Mouse (Mus musculus) heart, embryonic 14.5 days (tissue): ENCODE results near the gene Atp8b4. TPM values are rescaled to one million over a fixed set of nuclear protein-coding genes. Genes with fewer than 3 reads are reported as not detected.

ENCODE experiments used
- ATAC-seq: fragments of 200-750 bp; cut with Nextera tagmentation; 2 replicates; pipeline ENCODE4 v1.8.0; 2017; ENCODE audit warnings: low read depth, moderate TSS enrichment; ENCODE audit not compliant: insufficient number of reproducible peaks, insufficient read depth, low FRiP score
- H3K27ac ChIP-seq, 2 experiments: fragments of 200-500 bp in 1 of 2; fragments of 300-500 bp in 1 of 2; sonication (generic) in 1 of 2; replicated peaks in 1 of 2; 2 replicates each; pipeline ENCODE4 v1.5.1; 2012 to 2014; ENCODE audit warnings: low read depth in 2 of 2, low read length in 2 of 2, control low read depth in 1 of 2, mild to moderate bottlenecking in 1 of 2, mixed read lengths in 1 of 2; ENCODE audit not compliant: control insufficient read depth in 1 of 2, insufficient read depth in 1 of 2
- H3K27me3 ChIP-seq: fragments of 300-500 bp; sonication (generic); 2 replicates; pipeline ENCODE4 v1.6.1; 2014; ENCODE audit warnings: mild to moderate bottlenecking, low read length, control low read depth; ENCODE audit not compliant: control insufficient read depth, insufficient read depth
- H3K36me3 ChIP-seq: fragments of 300-500 bp; sonication (generic); 2 replicates; pipeline ENCODE4 v1.6.1; 2014; ENCODE audit warnings: mild to moderate bottlenecking, control low read depth, low read length, mixed read lengths; ENCODE audit not compliant: control insufficient read depth, insufficient read depth
- H3K4me1 ChIP-seq, 2 experiments: fragments of 200-500 bp in 1 of 2; fragments of 300-500 bp in 1 of 2; sonication (generic) in 1 of 2; 2 replicates each; pipeline ENCODE4 v1.6.1; 2012 to 2014; ENCODE audit warnings: low read length in 2 of 2, control low read depth in 1 of 2, mixed read lengths in 1 of 2; ENCODE audit not compliant: control insufficient read depth in 2 of 2, insufficient read depth in 2 of 2
- H3K4me2 ChIP-seq: fragments of 300-500 bp; sonication (generic); 2 replicates; pipeline ENCODE4 v1.6.1; 2014; ENCODE audit warnings: mild to moderate bottlenecking, low read length
- H3K4me3 ChIP-seq, 2 experiments: fragments of 200-500 bp in 1 of 2; fragments of 300-500 bp in 1 of 2; sonication (generic) in 1 of 2; 2 replicates each; pipeline ENCODE4 v1.5.1; 2012 to 2014; ENCODE audit warnings: low read length in 2 of 2, mild to moderate bottlenecking in 2 of 2, control low read depth in 1 of 2, low read depth in 1 of 2, moderate library complexity in 1 of 2; ENCODE audit not compliant: control insufficient read depth in 1 of 2, insufficient read depth in 1 of 2
- H3K9ac ChIP-seq: fragments of 300-500 bp; sonication (generic); 2 replicates; pipeline ENCODE4 v1.6.1; 2014; ENCODE audit warnings: mild to moderate bottlenecking, low read length
- H3K9me3 ChIP-seq: fragments of 300-500 bp; sonication (generic); 2 replicates; pipeline ENCODE4 v1.6.1; 2016; ENCODE audit warnings: low read length, control low read depth; ENCODE audit not compliant: control insufficient read depth
- WGBS: fragments of 180-500 bp; shearing (Covaris S2); extraction: QIAGEN DNeasy Blood & Tissue Kit; methylation state at CpG from one replicate; pipeline ENCODE4 v1.1.7; 2014; 5-methylcytosine and 5-hydroxymethylcytosine counted together
- polyA plus RNA-seq: library from polyadenylated mRNA; unstranded; fragments of >200 nt; fragmentation: Nextera tagmentation; extraction: Ambion mirVana; gene quantifications from 2 replicates; pipeline ENCODE4 v1.2.1, GENCODE M21; 2014

Gene Atp8b4
- polyA plus RNA-seq, result 0.08 and 0.16 TPM in 2 replicates

DNA sequence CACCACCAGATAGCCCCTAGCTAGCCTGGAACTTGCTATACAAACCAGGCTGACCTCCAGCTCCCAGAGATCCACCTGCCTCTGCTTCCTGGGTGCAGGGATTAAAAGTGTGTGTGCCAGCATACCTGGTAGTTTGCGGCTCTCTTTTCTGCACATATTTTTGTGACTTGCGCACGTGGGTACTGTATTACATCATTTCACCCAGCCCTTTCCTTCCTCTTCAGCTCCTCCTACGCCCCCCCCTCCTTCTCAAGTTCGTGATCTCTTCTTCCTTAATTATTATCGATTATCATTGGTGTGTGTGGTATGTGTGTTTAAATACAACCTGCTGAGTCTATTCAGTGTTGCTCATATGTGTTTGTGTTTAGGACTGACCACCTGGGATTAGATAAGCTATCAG lies at the start of gene Atp8b4:
Gene Atp8b4 (minus strand): TSS at position 154 of the 400 bp plus-strand sequence.
- no peak within 1 kb of the TSS for H3K27ac ChIP-seq
- no peaks in the 10 kb centered on the region for H3K9me3 ChIP-seq
- ATAC-seq, result no peak
- no peak within 1 kb of the TSS for H3K4me2 ChIP-seq
- WGBS, result 84% methylated on average over 6 of the region's 6 CpGs
- H3K9ac ChIP-seq, result no peak within 1 kb of the TSS
- H3K4me1 ChIP-seq, result no peaks in the 10 kb centered on the region
- H3K27me3 ChIP-seq, result no peaks in the 10 kb centered on the region
- no peaks in the 10 kb centered on the region for H3K36me3 ChIP-seq
- H3K4me3 ChIP-seq, result no peak within 1 kb of the TSS

DNA sequence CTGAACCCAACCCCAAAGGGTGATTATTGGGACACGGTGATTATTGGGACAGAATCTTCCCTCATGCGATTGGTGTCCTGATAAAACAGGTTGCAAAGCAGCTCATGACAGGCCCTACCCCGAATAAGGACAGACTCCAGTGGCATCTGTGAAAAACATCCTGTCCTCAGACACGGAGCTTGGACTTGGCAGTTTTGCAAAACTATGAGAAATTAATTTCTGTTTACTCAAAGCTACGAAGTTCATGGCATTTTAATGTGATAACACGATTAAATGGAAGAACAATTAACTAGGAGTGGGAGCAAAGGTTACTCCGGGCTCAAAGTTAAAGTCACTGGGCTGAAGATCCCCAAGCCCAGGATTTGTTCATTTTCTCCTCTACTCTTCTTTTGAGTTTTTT lies 49.2 kb upstream of the Atp8b4 start:
- 76% methylated on average over 7 of the region's 7 CpGs for WGBS
- peaks cover 47% of the 10 kb centered on the region for H3K27me3 ChIP-seq
- no peak overlapping the region for H3K27ac ChIP-seq
- no peak overlapping the region for H3K4me3 ChIP-seq
- peaks cover 3 to 5% of the 10 kb centered on the region in 2 experiments; a peak in 1 of 4 replicates for H3K4me1 ChIP-seq
- H3K36me3 ChIP-seq, result no peaks in the 10 kb centered on the region
- no peak for ATAC-seq
- no peak overlapping the region for H3K4me2 ChIP-seq
- no peak overlapping the region for H3K9ac ChIP-seq
- no peaks in the 10 kb centered on the region for H3K9me3 ChIP-seq

DNA sequence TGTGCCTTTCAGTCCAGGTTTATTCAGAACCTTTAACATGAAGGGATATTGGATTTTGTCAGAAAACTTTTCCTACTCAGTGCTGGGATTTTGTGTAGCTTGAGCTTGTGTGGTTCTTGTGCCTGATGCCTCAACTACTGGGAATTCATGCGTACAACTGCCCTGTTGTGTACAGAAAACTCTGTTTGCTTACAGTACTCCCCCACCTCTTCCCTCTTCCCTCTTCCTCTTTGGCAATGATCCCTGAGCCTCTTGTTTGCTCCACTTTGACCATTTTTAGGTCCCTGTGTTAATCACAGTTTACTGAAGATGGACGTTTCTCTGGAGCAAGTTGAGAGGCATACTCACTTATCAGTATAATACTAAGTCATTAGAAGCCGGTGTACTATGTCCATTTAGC lies 45.9 kb upstream of the Atp8b4 start:
- H3K36me3 ChIP-seq, result no peaks in the 10 kb centered on the region
- no peak for ATAC-seq
- no peaks in the 10 kb centered on the region for H3K9me3 ChIP-seq
- WGBS, result 70% methylated on average over 3 of the region's 3 CpGs
- H3K27ac ChIP-seq, result no peak overlapping the region
- H3K4me2 ChIP-seq, result no peak overlapping the region
- H3K27me3 ChIP-seq, result peaks cover 15% of the 10 kb centered on the region
- no peak overlapping the region for H3K4me3 ChIP-seq
- no peaks in the 10 kb centered on the region for H3K4me1 ChIP-seq
- H3K9ac ChIP-seq, result no peak overlapping the region

DNA sequence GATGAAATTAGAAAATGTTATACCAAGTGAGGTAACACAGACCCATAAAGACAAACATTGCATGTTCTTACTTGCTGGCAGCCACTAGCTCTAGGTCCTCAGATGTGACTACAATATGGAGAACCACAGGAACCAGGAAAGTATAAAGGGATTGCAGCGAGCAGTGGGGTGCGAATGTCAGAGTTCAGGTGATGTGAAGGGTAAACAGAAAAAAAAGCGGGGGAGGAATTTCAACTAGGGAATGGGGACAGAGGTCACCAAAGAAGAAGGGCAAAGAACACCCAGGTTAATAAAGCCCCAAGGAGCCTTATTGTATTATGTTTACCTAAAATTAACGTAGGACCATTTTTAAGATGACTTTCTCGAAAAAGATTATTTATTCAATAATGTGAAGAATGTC lies 44.8 kb upstream of the Atp8b4 start:
- WGBS, result 69% methylated on average over 5 of the region's 5 CpGs

DNA sequence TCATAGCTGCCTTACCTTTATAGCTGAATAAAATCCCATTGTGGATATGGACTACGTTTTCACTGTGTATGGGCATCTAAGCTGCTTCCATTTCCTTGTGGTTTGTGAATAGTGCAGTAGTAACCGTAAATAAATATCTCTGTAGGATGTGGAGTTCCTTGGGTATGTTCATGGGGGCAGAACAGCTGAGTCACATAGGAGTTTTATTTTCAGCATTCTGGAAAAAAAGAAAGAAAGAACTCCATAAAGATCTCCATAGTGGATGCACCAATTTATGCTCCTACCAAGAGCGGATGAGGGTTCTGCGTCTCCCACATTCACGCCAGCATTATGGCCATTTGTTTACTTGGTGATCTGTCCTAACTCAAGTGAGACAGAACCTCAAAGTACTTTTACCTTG lies 41.7 kb upstream of the Atp8b4 start:
- ATAC-seq, result no peak
- 86% methylated on average over 5 of the region's 5 CpGs for WGBS

More for the DNA sequence above, 44.8 kb upstream of the Atp8b4 start:
- ATAC-seq, result no peak
- no peak overlapping the region for H3K4me3 ChIP-seq
- no peak overlapping the region for H3K27ac ChIP-seq
- H3K4me2 ChIP-seq, result no peak overlapping the region
- no peak overlapping the region for H3K9ac ChIP-seq
- H3K9me3 ChIP-seq, result no peaks in the 10 kb centered on the region
- no peaks in the 10 kb centered on the region for H3K36me3 ChIP-seq
- H3K4me1 ChIP-seq, result peaks cover 0 to 4% of the 10 kb centered on the region in 2 experiments; a peak in 2 of 4 replicates
- H3K27me3 ChIP-seq, result peaks cover 4% of the 10 kb centered on the region; the same call in 1 of the 2 replicates

DNA sequence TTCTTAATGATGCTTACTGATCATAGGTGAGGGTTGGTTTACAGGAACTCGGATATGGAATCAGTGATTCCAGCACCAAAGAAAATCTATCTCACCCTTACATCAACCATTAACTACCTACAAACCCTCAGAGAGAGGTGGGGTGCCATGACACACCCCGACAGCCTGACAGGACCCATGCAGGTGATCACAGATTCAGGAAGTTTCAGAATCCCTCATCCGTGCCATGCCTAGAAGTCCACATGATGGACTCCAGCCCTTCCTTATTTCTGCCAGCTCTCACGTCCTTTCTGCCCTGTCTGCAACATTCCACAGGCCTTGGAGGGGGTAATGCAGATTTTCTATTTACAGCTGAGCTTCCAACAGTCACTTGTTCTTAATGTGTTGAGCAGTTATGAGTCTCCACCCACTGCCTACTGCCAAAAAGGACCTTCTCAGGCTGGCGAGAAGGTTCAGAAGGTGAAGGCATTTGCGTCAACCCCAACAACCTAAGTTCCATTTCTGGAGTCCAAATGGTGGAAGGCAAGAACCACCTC lies 40.0 kb upstream of the Atp8b4 start:
- Histone ChIP-seq H3K27me3 (no peaks in the 10 kb centered on the region), H3K9me3 (no peaks in the 10 kb centered on the region), H3K4me1 (peaks cover 0 to 5% of the 10 kb centered on the region in 2 experiments; a peak in 2 of 4 replicates), H3K4me2 (no peak overlapping the region), H3K27ac (no peak overlapping the region), H3K9ac (no peak overlapping the region), H3K36me3 (no peaks in the 10 kb centered on the region), H3K4me3 (no peak overlapping the region)
- ATAC-seq, result no peak
- WGBS, result 59% methylated on average over 6 of the region's 6 CpGs

More for the DNA sequence above, 41.7 kb upstream of the Atp8b4 start:
- no peaks in the 10 kb centered on the region for H3K9me3 ChIP-seq
- no peak overlapping the region for H3K4me3 ChIP-seq
- H3K36me3 ChIP-seq, result no peaks in the 10 kb centered on the region
- no peak overlapping the region for H3K4me2 ChIP-seq
- H3K4me1 ChIP-seq, result peaks cover 0 to 5% of the 10 kb centered on the region in 2 experiments; a peak in 2 of 4 replicates
- no peak overlapping the region for H3K27ac ChIP-seq
- no peaks in the 10 kb centered on the region for H3K27me3 ChIP-seq
- no peak overlapping the region for H3K9ac ChIP-seq

DNA sequence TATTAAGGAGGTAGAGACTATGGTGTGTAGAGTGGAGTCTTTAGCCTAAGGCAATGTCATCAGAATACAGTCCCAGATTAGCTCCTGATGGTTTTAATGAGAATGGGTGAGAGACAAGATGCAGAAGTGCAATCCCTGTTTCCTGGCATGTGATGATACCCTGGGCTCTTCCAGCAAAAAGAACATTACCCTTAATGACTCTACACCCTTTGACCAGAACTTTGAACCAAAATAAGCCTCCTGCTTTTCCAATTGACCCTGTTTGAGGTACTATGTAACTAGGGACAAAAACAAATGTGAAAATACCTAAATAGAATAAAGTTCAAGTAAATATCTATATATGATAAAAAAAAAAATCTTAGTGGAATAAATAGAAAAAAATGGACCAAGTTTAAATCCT lies 37.2 kb upstream of the Atp8b4 start:
- no peak for ATAC-seq
- Histone ChIP-seq H3K4me2 (no peak overlapping the region), H3K9me3 (no peaks in the 10 kb centered on the region), H3K9ac (no peak overlapping the region), H3K27ac (no peak overlapping the region), H3K36me3 (no peaks in the 10 kb centered on the region), H3K4me3 (no peak overlapping the region), H3K27me3 (no peaks in the 10 kb centered on the region), H3K4me1 (peaks cover 0 to 5% of the 10 kb centered on the region in 2 experiments; a peak in 2 of 4 replicates)

DNA sequence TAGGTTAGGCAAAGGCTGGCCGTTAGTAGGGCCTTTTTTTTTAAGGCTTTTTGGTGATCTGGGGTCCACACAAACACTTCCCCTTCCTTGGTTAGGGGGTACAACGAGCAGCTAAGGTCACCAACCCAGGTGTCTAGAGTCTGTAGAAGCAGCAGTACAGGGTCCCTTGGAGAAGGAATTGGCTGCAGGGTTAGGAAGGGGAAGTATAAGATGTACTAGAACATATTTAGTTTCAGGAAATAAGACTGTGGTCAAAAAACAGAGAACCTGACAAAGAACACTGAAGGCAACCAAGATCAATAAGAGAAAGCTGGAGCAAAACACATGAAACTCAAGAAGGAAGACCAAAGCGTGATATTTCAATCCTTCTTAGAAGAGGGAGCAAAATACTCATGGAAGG lies 30.1 kb upstream of the Atp8b4 start:
- Histone ChIP-seq H3K27me3 (no peaks in the 10 kb centered on the region), H3K9me3 (no peaks in the 10 kb centered on the region), H3K9ac (no peak overlapping the region), H3K4me2 (no peak overlapping the region), H3K27ac (no peak overlapping the region), H3K4me1 (no peaks in the 10 kb centered on the region), H3K36me3 (no peaks in the 10 kb centered on the region), H3K4me3 (no peak overlapping the region)
- ATAC-seq, result no peak
- WGBS, result 78% methylated on average over 3 of the region's 3 CpGs
